Mouse (Mus musculus): ENCODE results near the gene March9. TPM values are rescaled to one million over a fixed set of nuclear protein-coding genes. Genes with fewer than 3 reads are reported as not detected.
A peak's percentile ranks its signal among the peaks of the same experiment; 100 is the strongest.

March9 gene
- polyA plus RNA-seq, 1 experiment from 2014 or later, result 0.50 TPM

DNA sequence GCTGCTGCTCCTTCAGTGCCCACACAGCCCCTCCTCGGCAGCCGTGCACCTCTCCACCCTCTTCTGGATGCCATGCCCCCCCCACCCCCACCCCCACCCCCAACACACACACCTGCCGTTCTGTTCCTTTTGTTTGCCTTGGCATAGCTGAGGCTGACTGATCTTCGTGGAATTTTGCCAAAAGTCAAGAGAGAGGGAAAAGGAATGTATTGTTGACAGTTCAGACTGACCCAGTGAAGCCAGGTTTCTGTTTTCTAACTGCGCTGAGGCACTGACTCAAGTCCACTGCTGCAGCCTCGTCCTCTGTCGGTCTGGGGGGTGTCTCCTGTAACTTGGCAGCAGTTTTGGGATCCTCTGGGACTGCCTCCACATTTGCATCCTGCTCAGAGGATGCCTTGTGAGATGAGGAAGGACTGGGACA, 34.4 kb upstream of the March9 start:
- no peak overlapping the region for H3K27ac ChIP-seq (ENCODE audit: low read length)

DNA sequence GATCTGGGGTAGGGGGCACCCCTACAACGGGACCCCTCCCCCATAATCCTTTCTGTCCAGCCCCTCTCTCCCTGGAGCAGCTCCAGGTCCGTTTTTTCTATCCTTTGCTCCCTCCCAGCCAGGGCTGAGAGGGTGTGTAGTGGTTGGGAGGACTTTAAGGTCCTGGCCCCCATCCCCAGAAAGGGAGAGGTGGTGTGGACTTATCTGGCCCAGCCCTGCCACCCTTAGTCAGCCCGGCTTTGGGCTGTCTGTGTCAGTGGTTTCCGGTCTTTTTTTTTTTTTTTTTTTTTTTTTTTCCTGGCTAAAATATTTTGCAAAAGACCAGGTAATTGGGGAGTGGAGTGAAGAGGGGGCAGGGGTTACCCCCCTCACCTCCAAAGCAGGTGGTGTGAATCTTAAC, 32.8 kb upstream of the March9 start:
- H3K9me3 ChIP-seq (ENCODE audit: control insufficient read depth, low read length), result no peaks in the 10 kb centered on the region
- no peak for ATAC-seq
- peaks cover 5% of the 10 kb centered on the region for H3K4me1 ChIP-seq (ENCODE audit: control insufficient read depth, insufficient read depth, low read length)
- 46% methylated on average over 4 of the region's 4 CpGs for WGBS
- H3K27me3 ChIP-seq (replicated peaks; ENCODE audit: control insufficient read depth, insufficient read depth, low read length), result peaks cover 46% of the 10 kb centered on the region
- no peak overlapping the region for H3K9ac ChIP-seq (ENCODE audit: low read depth, low read length)
- H3K4me3 ChIP-seq (ENCODE audit: low read length), result no peak overlapping the region
- H3K36me3 ChIP-seq (ENCODE audit: control insufficient read depth, insufficient read depth, low read length), result peaks cover 12% of the 10 kb centered on the region
- no peak overlapping the region for H3K4me2 ChIP-seq (ENCODE audit: low read depth, low read length)
- H3K27ac ChIP-seq (ENCODE audit: low read length), result no peak overlapping the region

More for the DNA sequence above, 34.4 kb upstream of the March9 start:
- 29% methylated on average over 7 of the region's 7 CpGs for WGBS
- Histone ChIP-seq H3K4me1 (ENCODE audit: control insufficient read depth, insufficient read depth, low read length) (peaks cover 5% of the 10 kb centered on the region), H3K9ac (ENCODE audit: low read depth, low read length) (no peak overlapping the region), H3K4me3 (ENCODE audit: low read length) (no peak overlapping the region), H3K36me3 (ENCODE audit: control insufficient read depth, insufficient read depth, low read length) (peaks cover 13% of the 10 kb centered on the region), H3K9me3 (ENCODE audit: control insufficient read depth, low read length) (no peaks in the 10 kb centered on the region), H3K27me3 (replicated peaks; ENCODE audit: control insufficient read depth, insufficient read depth, low read length) (peaks cover 38% of the 10 kb centered on the region), H3K4me2 (ENCODE audit: low read depth, low read length) (no peak overlapping the region)
- ATAC-seq, result no peak

DNA sequence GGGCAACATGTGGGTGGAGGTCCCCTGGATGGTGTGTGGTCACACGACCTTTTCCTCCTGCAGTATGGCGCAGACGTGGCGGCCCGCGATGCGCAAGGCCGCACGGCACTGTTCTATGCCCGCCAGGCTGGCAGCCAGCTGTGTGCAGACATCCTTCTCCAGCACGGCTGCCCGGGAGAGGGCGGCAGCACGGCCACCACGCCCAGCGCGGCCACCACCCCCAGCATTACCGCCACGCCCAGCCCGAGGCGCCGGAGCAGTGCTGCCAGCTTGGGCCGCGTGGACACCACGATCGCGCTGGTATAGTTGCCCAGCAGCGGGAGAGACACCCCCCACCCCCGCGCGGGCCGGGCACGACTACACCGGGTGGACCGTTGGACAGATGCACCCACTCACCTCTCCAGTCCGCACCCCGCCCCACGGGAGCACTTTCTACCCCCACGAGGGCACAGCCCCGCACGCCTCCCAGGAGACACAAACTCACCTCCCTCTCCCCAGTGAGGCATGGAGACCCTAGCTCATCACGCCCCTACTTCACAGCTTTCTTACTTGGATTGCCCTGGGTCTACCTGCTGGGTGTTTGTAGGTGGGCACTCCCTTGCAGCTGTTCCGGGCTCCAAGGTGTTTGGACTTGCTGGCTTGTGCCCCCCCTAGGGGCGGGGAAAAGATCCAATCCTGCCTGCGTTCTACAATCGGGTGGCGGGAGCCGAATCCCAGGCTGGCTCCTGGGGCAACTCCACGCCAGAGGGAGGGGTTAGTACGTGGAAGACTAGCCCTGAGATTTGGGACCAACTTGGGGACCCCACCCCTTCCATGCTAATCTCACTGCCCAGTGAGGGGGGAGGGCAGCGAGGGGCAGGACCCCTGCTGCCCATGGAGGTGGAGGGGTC, 31.8 kb upstream of the March9 start:
- no peak overlapping the region for H3K27ac ChIP-seq (ENCODE audit: low read length)
- ATAC-seq, result peak; percentile 65
- peak overlapping the region; percentile 28 for H3K4me3 ChIP-seq (ENCODE audit: low read length)
- peaks cover 49% of the 10 kb centered on the region for H3K27me3 ChIP-seq (replicated peaks; ENCODE audit: control insufficient read depth, insufficient read depth, low read length)
- peak overlapping the region; percentile 46 for H3K4me2 ChIP-seq (ENCODE audit: low read depth, low read length)
- peaks cover 9% of the 10 kb centered on the region for H3K36me3 ChIP-seq (ENCODE audit: control insufficient read depth, insufficient read depth, low read length)
- peaks cover 5% of the 10 kb centered on the region for H3K4me1 ChIP-seq (ENCODE audit: control insufficient read depth, insufficient read depth, low read length)
- WGBS, result 15% methylated on average over 51 of the region's 51 CpGs
- peak overlapping the region; percentile 24; the same call in 1 of the 2 replicates for H3K9ac ChIP-seq (ENCODE audit: low read depth, low read length)
- H3K9me3 ChIP-seq (ENCODE audit: control insufficient read depth, low read length), result no peaks in the 10 kb centered on the region

DNA sequence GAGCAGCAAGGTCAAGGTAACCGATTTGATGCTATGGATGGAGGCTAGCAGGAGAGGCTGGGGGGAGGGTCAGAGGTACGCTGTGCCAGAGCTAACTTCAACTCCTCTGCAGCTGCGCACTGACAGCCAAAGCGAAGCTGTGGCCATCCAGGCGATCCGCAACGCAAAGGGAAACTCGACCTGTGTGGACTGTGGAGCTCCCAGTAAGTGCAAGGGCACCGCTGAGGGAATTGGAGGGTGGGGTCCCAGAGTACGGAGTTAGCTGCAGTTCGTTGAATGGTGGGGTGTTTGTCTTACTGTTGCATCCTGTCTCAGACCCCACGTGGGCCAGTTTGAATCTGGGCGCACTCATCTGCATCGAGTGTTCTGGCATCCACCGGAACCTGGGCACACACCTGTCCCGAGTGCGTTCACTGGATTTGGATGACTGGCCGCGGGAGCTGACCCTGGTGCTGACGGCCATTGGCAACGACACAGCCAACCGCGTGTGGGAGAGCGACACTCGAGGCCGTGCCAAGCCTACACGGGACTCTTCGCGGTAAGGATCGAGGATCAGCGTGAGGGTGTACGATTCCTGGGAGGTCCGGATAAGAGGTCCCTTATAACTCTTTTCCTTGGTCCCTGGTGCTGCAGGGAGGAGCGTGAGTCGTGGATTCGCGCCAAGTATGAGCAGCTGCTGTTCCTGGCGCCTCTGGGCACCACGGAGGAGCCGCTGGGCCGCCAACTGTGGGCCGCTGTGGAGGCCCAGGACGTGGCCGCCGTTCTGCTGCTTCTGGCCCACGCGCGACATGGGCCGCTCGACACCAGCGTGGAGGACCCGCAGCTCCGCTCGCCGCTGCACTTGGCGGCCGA, 30.8 kb upstream of the March9 start:
- 0 out of 2 replicates have a peak, but pooled peaks have one; percentile 12 for ATAC-seq
- Histone ChIP-seq H3K4me1 (ENCODE audit: control insufficient read depth, insufficient read depth, low read length) (peaks cover 5% of the 10 kb centered on the region), H3K9ac (ENCODE audit: low read depth, low read length) (peak overlapping the region; percentile 24; the same call in 1 of the 2 replicates), H3K27me3 (replicated peaks; ENCODE audit: control insufficient read depth, insufficient read depth, low read length) (peaks cover 49% of the 10 kb centered on the region), H3K27ac (ENCODE audit: low read length) (no peak overlapping the region), H3K36me3 (ENCODE audit: control insufficient read depth, insufficient read depth, low read length) (0 out of 2 replicates have a peak, but pooled peaks cover under 1% of the 10 kb centered on the region), H3K9me3 (ENCODE audit: control insufficient read depth, low read length) (no peaks in the 10 kb centered on the region), H3K4me2 (ENCODE audit: low read depth, low read length) (peak overlapping the region; percentile 46), H3K4me3 (ENCODE audit: low read length) (peak overlapping the region; percentile 28)
- 10% methylated on average over 57 of the region's 57 CpGs for WGBS

DNA sequence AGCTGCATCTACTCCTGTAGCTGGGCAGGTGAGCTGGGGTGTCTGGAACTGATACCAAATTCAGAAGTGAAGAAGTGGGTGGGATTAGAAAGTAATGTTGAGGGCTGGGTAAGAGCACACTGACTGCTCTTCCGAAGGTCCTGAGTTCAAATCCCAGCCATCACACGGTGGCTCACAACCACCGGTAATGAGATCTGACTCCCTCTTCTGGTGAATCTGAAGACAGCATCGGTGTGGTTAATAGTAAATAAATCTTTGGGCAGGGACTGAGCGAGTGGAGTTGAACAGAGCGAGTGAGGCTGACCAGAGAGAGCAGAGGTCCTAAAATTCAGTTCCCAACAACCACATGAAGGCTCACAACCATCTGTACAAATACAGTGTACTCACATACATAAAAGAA, 25.6 kb upstream of the March9 start:
- ATAC-seq, result no peak
- peaks cover 16% of the 10 kb centered on the region for H3K4me1 ChIP-seq (ENCODE audit: control insufficient read depth, insufficient read depth, low read length)
- H3K27ac ChIP-seq (ENCODE audit: low read length), result no peak overlapping the region
- H3K4me3 ChIP-seq (ENCODE audit: low read length), result no peak overlapping the region
- no peaks in the 10 kb centered on the region for H3K36me3 ChIP-seq (ENCODE audit: control insufficient read depth, insufficient read depth, low read length)
- no peak overlapping the region for H3K4me2 ChIP-seq (ENCODE audit: low read depth, low read length)
- peaks cover 53% of the 10 kb centered on the region for H3K27me3 ChIP-seq (replicated peaks; ENCODE audit: control insufficient read depth, insufficient read depth, low read length)
- H3K9me3 ChIP-seq (ENCODE audit: control insufficient read depth, low read length), result no peaks in the 10 kb centered on the region
- no peak overlapping the region for H3K9ac ChIP-seq (ENCODE audit: low read depth, low read length)
- WGBS, result 64% methylated on average over 6 of the region's 6 CpGs

DNA sequence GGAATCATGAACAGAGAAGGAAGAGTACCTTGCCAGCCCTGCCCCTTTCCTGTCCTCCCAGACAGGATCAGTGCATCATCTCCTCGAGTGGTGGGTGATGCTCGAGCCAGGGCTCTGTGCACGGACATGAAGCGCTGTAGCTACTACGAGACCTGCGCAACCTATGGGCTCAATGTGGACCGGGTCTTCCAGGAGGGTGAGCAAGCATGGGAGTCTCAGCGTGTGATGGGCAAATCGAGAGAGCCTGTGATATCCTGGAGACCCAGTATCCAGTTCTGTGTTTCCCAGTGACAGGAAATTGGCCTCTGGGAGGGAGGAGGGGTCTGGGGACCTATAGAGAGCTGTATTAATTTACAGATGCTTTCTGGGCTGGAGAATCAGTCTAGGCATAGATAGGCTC, 25.1 kb upstream of the March9 start:
- ATAC-seq, result no peak
- Histone ChIP-seq H3K36me3 (ENCODE audit: control insufficient read depth, insufficient read depth, low read length) (no peaks in the 10 kb centered on the region), H3K27me3 (replicated peaks; ENCODE audit: control insufficient read depth, insufficient read depth, low read length) (peaks cover 53% of the 10 kb centered on the region), H3K4me2 (ENCODE audit: low read depth, low read length) (no peak overlapping the region), H3K9me3 (ENCODE audit: control insufficient read depth, low read length) (no peaks in the 10 kb centered on the region), H3K4me1 (ENCODE audit: control insufficient read depth, insufficient read depth, low read length) (peaks cover 21% of the 10 kb centered on the region), H3K4me3 (ENCODE audit: low read length) (no peak overlapping the region), H3K9ac (ENCODE audit: low read depth, low read length) (no peak overlapping the region), H3K27ac (ENCODE audit: low read length) (no peak overlapping the region)
- WGBS, result 77% methylated on average over 9 of the region's 9 CpGs

DNA sequence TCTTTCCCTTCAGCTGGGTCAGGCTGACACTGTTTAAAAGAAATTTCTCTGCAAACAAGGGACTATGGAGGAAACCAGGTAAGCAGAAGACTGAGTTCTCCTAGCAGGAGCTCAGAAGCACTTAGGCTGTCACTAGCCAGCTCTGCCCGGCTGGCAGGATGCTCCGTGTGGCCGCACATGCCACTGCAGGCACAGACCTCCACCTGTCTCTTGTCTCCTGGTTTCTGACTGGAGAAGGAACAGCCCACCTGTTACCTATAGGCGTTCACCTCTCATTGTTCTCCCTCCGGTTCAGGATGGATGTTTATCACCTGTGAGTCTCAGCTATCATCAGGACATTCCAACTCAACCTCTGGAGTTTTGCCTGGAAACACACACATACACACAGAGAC, 23.9 kb upstream of the March9 start:
- Histone ChIP-seq H3K9me3 (ENCODE audit: control insufficient read depth, low read length) (no peaks in the 10 kb centered on the region), H3K27ac (ENCODE audit: low read length) (no peak overlapping the region), H3K4me2 (ENCODE audit: low read depth, low read length) (no peak overlapping the region), H3K9ac (ENCODE audit: low read depth, low read length) (no peak overlapping the region), H3K27me3 (replicated peaks; ENCODE audit: control insufficient read depth, insufficient read depth, low read length) (peaks cover 53% of the 10 kb centered on the region), H3K36me3 (ENCODE audit: control insufficient read depth, insufficient read depth, low read length) (no peaks in the 10 kb centered on the region), H3K4me1 (ENCODE audit: control insufficient read depth, insufficient read depth, low read length) (peaks cover 32% of the 10 kb centered on the region), H3K4me3 (ENCODE audit: low read length) (no peak overlapping the region)
- WGBS, result 33% methylated on average over 5 of the region's 5 CpGs
- ATAC-seq, result no peak

DNA sequence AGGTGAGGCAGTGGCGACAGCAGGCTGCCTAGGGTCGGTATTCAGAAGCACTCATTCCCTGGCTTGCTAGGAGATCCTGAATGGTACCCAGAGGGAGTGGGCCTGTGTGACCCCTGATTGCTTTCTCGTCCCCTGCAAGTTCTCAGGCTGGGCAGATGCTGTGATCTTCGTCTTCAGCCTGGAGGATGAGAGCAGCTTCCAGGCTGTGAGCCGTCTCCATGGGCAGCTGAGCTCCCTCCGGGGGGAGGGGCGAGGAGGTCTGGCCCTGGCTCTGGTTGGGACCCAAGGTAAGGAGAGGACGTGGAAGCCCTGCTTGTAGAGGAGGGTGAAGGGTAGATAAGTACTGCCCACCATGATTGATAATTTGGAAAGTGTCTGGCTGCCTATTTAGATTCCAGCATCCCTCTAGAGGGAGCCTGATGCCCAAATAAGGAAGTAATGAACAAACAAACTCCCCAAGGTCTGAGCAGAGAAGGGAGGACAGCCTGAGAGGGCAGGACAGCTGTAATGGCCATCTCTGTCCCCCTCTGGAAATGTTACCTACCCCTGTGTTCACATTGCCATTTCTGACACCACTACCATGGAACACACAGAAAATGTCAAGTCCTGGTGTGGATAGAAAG, 23.4 kb upstream of the March9 start:
- WGBS, result 32% methylated on average over 8 of the region's 8 CpGs
- Histone ChIP-seq H3K4me1 (ENCODE audit: control insufficient read depth, insufficient read depth, low read length) (peaks cover 36% of the 10 kb centered on the region), H3K9me3 (ENCODE audit: control insufficient read depth, low read length) (no peaks in the 10 kb centered on the region), H3K27me3 (replicated peaks; ENCODE audit: control insufficient read depth, insufficient read depth, low read length) (peaks cover 56% of the 10 kb centered on the region), H3K4me3 (ENCODE audit: low read length) (no peak overlapping the region), H3K9ac (ENCODE audit: low read depth, low read length) (no peak overlapping the region), H3K36me3 (ENCODE audit: control insufficient read depth, insufficient read depth, low read length) (no peaks in the 10 kb centered on the region), H3K4me2 (ENCODE audit: low read depth, low read length) (no peak overlapping the region), H3K27ac (ENCODE audit: low read length) (no peak overlapping the region)
- ATAC-seq, result no peak
